Mouse (Mus musculus): Measurements from ENCODE around the gene Ppfibp1.
"Not testable (repeated sequence)": the region's sequence is repeated elsewhere in the genome, so short reads cannot be mapped to it uniquely, and the experiment has no call there.

Ppfibp1 gene

DNA sequence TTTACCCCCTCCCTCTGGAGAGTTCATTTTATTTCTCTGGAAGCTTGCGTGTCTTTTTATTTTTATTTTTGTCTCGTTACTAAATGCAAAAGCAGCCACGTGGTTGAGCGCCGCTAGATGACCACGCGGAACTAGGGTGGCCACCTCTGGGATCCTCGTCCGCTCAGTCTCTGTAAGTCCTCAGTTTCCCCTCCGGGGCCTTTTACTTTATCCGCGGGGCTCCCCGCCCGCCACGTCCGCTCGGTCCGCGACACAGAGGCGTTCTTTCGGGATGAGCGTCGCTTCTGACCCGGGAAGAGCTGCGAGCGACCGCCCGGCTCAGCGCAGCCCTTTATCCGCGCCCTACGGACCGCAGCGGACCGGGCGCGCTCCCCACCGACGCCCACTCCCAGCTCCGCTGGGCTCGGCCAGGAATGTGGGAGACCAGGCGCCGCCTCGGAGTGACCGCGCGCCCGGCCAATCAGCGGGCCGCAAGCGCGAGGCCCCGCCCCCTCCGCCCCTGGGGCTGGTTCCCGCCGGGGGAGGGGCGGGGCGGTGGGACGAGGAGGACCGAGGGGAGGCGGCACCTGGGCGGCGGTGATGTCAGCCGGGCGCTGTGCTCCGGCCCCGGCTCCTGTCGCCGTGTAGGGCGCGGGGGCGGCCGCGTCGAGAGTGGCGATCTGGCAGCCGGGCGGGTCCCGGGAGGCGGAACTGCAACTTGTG lies at the start of gene Ppfibp1:
Gene Ppfibp1 (plus strand): TSS at position 530 of the 702 bp plus-strand sequence.
- peak; percentile 79 for DNase-seq (ENCODE audit: low read depth)

DNA sequence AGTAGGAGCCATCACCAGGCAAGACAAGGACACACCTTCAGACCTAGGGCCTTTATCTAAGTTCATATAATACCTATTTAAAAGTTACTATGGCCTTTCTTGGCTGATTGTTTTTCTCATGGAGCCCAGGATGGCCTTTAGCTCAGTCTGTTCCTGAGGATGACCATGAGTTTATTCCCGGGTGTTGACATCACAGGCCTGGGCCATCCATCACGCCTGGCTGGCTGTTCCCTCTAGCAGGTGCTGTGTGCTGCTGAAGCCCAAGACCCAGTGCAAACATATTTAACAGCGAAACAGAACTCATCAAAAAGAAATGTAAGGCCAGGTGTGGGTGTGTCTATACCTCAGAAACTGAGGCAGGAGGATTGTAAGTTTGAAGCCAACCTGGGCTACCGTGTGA lies 49.4 kb upstream of the Ppfibp1 start:
- no peak for DNase-seq (ENCODE audit: low read depth)

DNA sequence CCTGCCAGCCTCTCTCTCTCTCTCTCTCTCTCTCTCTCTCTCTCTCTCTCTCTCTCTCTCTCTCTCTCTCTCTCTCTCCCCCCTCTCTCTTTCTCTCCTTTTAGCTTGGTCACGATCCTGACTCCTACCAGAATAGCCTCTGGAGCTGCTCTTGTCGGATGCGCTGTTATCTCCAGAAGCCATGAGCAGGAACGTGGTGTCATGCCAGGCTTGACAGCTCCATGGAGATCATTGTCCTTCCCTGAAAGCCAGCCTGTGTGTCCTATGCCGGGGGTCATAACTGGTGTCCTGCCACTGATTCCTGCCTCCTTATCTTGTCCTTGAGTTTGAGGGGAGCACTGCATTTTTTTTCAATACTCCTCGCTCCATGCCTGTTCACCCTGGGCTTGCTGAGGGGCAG lies 43.4 kb upstream of the Ppfibp1 start:
- no peak for DNase-seq (ENCODE audit: low read depth)

DNA sequence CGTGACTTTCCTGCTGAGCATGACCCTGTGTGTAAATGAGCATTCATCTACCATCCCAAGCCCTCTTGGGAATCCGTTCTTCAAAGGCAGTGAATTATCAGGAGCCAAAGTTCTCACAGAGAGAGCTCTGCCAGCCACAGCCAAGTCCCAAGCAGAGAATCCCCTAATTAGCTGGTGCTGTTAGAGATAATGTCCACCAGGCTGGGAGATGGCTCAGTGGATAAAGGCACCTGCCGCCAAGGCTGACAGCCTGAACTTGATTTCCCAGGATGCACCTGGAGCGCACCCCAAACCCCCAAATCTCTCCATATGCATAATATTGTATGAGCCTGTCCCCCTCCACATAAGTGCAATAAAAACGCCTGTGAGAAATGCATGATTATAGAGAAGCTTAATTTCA lies 42.9 kb upstream of the Ppfibp1 start:
- no peak for DNase-seq (ENCODE audit: low read depth)

DNA sequence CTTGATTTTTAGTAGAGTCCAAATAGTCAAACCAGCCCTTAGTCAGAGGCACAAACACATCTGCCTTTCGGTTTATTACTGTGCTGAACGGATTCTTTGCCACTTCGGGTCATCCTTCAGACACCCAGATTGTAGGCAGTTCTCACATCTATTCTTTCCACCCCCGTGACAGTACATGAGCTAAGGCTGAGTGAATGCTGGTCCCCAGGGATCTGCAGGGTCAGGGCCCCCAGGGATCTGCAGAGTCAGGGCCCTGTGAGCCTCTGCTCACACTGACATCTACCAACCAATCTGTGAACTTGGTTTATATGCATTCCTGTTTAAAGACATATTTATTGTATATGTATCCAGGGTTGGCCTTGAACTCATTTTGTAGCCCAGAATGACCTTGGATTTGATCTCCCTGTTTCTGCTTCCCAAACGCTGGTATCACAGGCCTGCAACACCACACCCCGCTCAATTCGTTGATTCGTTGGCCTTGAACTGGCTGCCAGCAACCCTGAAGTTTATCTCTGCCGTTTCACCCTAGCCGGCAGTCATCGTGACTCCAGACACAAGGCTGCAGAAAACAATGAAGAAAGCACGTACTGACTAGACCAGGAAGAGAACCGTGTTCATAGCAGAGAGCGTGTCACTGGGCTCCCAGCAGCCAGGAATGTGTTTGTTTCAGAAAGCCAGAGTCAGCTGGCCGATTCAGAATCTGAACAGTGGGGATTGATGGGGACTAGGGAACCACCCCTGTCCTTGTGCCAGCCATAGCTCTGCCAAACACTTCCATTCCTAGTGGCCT lies 42.1 kb upstream of the Ppfibp1 start:
- DNase-seq (ENCODE audit: low read depth), result no peak

DNA sequence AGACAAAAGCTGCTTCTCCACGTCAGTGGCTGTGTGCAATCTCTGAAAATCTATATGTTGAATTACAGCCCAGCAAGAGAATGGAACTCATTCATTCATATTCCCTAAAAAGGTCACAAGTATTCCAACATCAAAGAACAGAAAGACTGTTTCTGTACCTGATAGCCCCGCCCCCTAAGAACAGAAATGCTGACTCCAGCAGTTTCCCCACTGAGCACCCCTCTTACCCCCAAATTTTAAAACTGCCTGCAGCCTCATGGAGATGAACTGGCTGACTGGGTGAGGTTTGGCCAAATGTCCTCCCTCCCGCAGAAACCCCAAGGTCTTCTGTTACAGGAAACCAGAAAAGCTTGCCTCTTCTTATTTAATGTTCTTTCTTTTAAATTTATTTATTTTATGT lies 40.9 kb upstream of the Ppfibp1 start:
- no peak for DNase-seq (ENCODE audit: low read depth)

DNA sequence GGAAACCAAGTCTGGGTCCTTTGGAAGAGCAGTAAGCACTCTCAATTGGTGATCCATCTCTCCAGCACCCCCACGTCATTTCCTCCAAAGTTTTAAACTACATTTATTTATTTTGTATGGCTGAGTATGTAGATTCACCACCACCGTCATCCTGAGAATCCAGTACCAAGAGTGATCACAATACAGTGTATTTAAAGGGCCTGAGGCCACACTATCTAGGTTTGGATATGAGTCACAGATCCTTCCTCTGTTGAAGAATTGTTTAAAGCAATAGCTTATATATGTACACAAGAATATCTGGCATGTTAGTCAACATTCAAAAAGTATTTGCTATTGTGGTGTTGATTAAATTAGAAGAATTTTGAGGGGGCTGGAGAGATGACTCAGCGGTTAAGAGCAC lies 40.0 kb upstream of the Ppfibp1 start:
- DNase-seq (ENCODE audit: low read depth), result no peak

DNA sequence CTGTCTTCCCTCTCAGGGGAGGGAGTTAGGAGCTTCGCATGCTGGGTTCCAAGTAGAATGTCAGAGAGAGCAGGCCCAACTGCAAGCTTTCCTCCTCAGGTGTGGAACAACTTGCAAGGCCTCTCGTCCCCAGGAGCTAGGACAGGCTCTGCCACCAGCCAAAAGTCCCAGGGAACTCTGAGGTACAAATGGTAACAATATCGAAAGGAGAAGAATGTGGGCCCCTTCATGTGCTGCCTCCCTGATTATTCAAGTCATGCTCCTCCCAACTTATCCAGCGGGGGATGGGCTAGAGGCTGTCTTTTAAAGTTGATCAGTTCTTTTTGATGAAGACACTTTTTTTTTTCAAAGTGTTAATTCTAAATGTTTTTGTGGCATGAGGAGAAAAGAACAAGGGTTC lies 38.2 kb upstream of the Ppfibp1 start, which contains the start of gene Smco2:
Gene Smco2 (plus strand): TSS at position 55 of the 400 bp plus-strand sequence.
- no peak for DNase-seq (ENCODE audit: low read depth)

DNA sequence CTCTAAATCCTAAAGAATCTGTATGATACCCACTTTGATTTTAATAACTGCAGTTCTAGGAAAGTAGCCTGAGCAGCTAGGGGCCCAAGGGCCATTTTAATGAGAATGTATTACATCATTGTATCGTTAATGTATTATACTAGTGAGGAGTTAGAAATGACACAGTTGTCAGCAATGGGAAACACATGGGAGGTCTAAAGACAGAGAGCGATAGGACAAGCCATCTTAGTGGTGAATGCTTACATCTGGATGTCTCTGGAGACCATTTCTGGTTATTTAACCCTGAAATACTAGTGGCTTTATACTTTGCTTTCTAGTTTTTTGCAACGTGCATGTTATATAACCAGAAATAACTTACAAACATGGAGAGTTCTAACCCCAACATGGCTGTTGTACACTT lies 36.4 kb upstream of the Ppfibp1 start:
- no peak for DNase-seq (ENCODE audit: low read depth)

DNA sequence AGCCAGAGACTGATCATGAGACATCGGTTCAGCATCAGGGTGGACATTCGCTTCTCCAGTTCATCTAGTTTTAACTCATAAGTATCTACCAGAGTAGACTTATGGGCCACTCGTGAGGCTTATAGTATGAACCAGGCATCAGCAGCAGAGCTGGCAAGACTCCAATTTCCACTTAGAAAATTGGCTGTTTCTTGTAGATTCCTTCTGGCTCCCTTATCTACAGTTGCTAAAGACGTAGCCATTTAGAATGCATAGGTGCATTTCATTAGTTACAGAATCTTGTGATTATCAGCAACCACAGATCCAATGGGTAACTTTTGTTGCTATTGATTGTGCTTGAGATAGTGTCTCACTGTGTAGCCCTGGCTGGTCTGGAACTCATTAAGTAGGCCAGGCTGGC lies 35.5 kb upstream of the Ppfibp1 start:
- no peak for DNase-seq (ENCODE audit: low read depth)

DNA sequence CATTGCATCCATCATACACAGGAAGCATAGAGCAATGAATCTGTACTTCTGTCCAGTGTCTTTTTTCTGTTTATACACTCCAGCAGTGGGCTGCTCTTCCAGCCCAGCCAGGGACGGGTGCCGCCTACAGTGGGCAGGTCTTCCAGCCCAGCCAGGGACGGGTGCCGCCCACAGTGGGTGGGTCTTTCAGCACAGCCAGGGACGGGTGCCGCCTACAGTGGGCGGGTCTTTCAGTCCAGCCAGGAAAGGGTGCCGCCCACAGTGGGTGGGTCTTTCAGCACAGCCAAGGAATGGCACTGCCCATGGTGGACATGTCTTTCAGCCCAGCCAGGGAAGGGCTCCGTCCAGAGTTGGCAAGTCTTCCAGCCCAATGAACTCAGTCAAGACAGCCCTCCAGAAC lies 33.1 kb upstream of the Ppfibp1 start:
- peak; percentile 54 for DNase-seq (ENCODE audit: low read depth)

DNA sequence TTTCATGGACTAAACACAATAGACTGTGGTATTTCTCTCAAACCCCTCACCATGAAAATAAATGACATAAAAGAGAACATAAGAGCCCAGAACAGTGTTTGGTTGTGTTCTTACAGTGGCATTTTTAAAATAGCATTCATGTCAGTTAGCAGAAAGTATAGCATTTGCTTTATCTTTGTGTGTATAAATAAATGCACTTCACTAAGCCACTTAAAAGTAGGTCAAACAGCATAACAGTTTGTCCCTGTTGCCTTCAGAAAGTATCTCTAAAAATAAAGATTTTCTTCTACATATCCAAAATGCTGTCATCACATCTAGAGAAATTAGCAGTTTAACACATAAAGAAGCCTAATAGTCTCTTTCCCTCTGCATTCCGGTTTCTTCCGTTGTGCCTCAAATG lies 30.9 kb upstream of the Ppfibp1 start:
- DNase-seq (ENCODE audit: low read depth), result no peak

DNA sequence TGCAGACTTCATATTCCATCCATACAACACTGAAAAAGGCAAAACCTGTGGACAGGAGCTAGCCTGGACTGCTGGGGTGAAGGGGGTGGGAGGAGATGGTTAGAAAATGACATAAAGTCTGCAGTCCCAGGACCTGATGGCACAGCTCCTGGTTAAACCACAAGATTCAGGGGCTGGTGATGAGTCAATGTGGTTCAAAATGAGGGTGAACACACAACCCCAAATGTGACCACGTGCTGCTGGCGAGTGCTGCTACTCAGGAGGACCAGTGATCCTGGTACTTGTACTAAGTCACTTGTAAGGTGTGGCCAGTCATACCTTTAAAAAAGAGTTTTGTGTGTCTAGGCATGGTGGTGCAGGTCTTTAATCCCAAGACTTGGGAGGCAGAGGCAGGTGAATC lies 25.1 kb upstream of the Ppfibp1 start:
- DNase-seq (ENCODE audit: low read depth), result no peak

DNA sequence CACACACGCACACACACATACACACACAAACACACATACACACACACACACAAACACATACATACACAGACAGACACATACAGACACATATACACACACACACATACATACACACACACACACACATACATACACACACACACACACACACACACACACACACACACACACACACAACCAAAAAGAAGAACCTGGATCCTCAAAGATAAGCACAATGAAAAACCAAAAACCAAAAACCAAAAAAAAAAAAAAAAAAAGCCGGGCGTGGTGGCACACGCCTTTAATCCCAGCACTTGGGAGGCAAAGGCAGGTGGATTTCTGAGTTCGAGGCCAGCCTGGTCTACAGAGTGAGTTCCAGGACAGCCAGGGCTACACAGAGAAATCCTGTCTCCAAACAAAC lies 23.9 kb upstream of the Ppfibp1 start:
- not testable (repeated sequence) for DNase-seq (ENCODE audit: low read depth)

DNA sequence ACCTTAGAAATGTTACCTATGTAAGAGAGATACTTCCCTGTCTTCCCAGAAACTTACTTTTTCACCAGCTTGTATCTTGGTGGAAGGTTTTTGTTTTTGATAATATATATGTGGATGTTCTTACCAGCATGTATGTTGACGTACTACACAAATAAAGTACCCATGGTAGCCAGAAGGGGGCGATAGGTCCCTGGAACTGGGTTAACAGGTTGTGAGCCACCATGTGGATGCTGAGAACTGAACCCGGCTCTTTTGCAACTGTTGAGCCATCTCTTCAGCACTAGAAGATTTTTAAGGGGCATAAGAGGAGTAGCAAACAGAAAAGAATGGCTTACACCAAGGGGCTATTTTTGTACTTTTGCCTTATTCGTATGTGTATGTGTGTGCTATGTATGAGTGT lies 22.6 kb upstream of the Ppfibp1 start:
- DNase-seq (ENCODE audit: low read depth), result no peak

DNA sequence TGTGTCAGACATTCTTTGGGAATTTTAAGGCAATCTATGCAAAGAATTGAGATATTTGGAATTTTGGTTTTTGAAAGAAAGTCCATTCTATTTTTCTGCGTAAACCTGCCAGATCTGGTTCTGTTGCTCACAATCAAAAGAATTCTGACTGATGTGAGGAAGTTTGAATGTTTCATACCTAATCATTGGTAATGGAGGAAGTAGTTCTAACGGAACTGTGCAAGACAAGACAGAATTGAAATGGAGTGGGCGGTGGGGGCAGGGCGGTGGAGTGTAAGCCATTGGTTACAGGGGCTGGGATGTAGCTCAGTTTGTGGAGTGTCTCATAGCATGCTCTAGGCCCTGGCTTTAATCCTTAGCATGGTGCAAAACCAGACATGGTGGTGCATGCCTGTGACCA lies 16.3 kb upstream of the Ppfibp1 start:
- no peak for DNase-seq (ENCODE audit: low read depth)

DNA sequence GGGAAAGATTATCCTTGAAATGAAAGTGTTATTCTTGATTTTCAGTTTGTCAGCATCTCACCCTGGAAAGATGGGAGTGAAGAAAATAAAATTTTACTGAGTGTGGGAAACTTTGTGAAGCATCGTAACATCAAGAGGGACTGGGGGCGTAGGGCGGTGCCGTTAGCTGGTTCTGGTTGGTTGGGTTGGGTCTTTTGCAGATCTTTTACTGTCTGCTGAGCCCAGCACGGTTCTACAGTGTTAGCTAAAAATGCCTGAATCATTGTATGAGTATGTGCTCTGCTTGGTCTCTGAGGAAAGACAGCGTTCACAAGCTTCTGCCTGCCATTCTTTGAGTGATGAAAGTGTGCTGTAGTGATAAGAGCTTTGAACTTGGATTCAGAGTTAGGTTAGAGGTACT lies 13.9 kb upstream of the Ppfibp1 start:
- DNase-seq (ENCODE audit: low read depth), result no peak

DNA sequence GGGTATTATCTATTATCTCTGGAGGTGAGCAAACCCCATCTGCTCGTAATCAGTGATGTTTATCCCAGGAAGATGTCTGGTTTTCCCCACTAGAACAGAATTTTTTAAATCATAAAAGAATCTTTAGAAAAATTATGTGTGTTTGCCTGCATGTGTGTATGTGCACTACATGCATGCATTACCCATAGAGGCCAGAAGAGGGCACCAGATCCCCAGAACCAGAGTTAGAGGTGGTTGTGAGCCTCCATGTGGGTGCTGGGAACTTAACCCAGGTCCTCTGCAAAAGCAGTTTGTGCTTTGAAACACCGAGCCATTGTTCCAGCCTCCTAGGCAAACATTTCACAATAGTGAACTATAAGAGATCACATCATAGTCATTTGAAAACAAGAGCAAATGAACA lies 11.5 kb upstream of the Ppfibp1 start:
- DNase-seq (ENCODE audit: low read depth), result no peak

DNA sequence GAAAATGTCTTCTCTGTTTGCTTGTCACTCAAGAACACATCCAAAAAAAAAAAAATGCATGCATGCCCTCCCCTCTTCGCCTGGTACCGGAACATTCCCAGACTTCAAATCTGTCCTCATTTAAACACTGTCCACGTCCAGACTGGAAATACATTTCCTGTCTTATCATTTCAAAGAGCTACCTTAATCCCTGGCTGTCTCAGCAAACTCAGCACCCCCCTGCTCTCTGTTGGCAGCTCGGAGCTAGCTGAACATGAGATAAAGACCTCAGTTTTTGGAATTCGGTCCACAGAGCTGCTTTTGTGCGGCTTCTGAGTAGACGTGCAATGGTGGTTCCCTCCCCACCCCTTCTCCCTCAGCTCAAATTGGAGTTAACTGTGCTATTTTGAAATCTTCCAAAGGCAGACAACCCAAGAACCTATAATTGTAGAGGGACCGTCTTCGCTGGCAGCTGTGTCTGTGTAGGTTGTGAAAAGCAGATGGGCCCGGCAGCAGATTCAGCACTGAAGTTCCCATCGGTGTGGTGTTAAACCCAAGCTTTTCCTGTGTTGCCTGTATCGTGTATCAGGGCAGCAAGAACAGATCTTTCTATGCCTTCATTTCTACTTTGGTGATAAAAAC lies 10.8 kb upstream of the Ppfibp1 start:
- DNase-seq (ENCODE audit: low read depth), result no peak

DNA sequence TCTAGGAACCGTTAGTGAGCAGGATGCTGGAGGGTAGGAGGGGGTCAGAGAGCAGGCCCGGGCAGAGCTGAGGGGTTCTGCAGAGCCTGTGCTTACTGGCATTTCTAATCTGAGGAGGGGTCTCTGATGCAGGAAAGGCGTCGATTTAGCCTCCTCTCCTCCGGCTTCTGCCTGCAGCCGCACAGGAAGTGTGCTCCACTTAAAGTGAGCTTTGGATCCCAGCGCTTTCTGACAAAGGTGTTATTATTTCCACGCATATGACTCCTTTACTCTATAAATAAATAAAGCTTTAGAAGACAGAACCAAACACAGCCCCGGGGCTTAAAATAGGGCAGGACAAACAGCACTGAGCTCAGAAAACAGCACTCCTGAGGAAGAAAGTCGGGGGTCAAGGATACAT lies 9.4 kb upstream of the Ppfibp1 start:
- no peak for DNase-seq (ENCODE audit: low read depth)

DNA sequence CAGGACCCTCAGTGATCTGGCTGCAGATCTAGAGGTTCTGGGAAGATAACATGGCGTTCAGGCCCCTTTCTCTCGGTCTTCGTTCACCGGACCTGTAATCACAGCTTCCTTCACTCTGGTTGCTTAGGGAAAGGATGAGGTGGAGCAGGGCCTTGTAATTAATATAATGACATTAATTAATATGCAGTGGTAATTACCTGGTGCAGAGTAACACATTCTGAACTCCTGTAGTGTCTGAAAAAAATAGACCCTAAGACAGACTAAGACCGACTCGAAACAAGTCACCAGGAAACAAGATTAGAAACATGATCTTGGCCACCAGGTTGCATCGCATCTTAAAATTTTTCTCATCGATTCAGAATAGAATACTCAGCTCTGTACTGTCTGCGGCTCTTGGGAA lies 8.4 kb upstream of the Ppfibp1 start:
- no peak for DNase-seq (ENCODE audit: low read depth)

DNA sequence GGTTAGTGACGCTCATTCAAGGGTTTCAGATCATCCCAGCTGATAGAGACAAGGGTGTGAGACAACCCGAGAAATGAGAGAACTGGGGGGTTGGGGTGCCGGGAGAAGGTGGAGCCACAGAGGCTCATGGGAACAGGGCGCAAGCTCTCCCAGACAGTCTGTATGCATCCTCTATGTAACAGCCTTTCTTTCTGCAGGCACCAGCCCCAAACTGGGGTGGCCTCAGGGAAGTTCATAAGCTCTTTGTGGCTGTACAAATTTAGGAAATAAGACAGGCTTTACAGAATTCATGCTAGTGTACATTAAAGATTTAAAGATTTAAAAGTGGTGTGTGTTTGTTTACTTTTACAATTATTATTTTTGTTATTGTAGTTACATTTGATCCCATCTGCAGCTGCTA lies 8.0 kb upstream of the Ppfibp1 start:
- DNase-seq (ENCODE audit: low read depth), result no peak
